Mouse (Mus musculus) urinary bladder, postnatal 36 days (tissue): Measurements from ENCODE around the gene Mybbp1a.

Experiments used
- DNase-seq, 2 experiments: peaks; one replicate each; pipeline ENCODE4 v3.0.0; 2022; ENCODE audit warnings: low spot score in 2 of 2, mixed read lengths in 1 of 2

Gene Mybbp1a

GRCm38 (mm10) chr11:72440965-72441664 lies at the start of gene Mybbp1a:
Mybbp1a (plus strand) TSS chr11:72441355.
- DNase-seq = peak; percentile 98 to 99

- no peak for DNase-seq
Measured at GRCm38 (mm10) chr11:72393243-72393642, 47.9 kb upstream of the Mybbp1a start.

GRCm38 (mm10) chr11:72393669-72394068 lies 47.5 kb upstream of the Mybbp1a start:
- DNase-seq = peak in 1 of 2 experiments; percentile 54

- no peak for DNase-seq
Measured at GRCm38 (mm10) chr11:72394694-72395093, 46.5 kb upstream of the Mybbp1a start.

DNA sequence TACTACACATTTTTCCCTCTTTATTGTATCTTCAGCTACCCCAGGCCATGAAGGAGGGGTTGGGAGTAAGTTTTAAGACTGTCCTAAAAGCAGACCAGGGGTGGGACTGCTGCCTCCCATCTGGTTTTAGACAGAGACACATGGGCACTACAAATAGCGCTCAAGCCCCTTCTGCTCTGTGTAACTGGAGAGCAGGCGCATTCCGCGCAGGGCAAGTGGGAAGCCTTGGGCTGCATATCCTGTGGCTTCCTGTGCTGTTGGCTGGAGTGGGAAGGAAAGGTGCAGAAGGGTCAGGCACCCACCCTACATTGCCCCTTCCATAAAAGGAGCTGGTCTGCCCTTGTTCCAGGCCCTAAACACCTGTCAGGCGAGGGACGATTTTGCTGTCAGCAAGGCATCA lies 45.5 kb upstream of the Mybbp1a start:
- no peak for DNase-seq

DNA sequence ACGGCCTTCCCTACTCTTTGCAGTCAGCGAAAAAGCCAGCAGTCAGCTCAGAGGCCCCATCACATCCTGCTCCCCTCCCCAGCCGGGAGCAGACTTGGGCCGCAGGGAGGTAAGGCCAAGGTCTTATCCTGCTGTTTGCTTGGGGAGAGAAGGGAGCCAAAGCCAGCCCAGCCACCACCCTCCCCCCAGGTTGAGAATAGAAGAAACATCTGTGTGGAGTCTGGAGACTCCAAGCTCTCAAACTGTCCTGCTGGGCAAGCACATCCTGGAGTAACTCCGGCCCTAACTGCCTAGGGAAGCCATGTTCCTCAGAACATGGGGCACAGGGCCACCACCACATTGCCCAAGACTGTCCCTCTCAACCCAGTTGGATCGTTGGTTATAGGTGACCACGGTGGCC lies 44.5 kb upstream of the Mybbp1a start:
- peak in 1 of 2 experiments; percentile 26 for DNase-seq

DNA sequence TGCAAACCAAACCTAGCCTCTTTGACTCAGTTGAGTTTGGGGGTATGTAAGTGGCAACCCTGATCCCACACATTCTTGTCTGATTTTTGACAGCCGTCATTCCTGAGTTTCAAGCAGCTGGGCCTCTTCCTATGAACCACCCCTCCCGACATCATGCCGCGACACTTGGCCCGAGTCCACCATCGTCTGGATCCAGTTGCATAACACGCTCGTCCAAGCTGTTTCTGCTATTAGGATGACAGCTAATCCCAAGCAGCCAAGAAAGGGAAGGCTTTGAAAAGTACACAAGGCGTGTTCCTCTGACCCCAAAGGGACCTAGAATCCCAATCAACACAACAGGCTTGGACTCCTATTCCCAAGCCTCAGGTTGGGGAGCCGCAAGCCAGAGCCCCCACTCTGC lies 44.1 kb upstream of the Mybbp1a start:
- peak in 1 of 2 experiments; percentile 79 for DNase-seq

GRCm38 (mm10) chr11:72397811-72398525 lies 43.2 kb upstream of the Mybbp1a start:
- DNase-seq = no peak

DNA sequence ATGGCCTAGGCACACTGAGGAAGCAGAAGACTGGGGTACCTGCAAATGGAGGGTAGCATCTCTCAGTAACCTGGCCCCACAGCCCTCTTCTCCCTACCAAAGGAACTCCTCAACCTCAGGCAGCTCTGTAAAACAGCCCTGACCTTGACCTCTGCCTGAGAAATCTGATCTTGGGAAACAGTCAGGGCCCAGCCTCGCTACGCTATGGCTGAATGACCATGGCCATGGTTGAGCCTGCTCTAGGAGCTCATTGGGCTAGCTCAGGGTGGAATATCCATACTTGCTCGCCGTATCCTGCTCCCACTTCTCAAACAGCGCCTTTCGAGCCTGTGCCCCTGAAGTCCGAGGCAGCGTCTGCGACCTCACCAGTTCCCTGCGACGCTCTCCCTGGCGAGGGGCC lies 40.1 kb upstream of the Mybbp1a start:
- no peak for DNase-seq

GRCm38 (mm10) chr11:72402017-72402416 lies 39.1 kb upstream of the Mybbp1a start:
- DNase-seq = no peak

- DNase-seq = no peak
Measured at GRCm38 (mm10) chr11:72402969-72403368, 38.2 kb upstream of the Mybbp1a start.

DNA sequence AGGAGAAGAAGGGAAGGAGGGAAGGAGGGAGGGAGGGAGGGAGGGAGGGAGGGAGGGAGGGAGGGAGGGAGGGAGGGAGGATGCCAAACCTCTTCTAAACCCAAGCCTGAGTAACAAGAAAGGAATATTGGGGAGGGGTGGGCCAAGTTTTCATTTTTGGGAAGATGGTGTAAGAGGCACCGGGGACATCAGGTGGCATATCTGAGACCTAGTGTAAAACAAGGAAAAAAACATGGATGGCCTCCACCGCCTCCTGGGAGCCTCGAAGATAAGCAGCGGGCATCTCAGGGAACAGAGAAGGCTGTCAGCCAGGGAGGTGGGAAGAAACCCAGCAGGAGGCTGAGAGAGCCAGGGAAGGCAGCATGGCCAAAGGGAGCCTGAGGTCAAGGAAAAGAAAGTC lies 35.6 kb upstream of the Mybbp1a start:
- no peak for DNase-seq

GRCm38 (mm10) chr11:72406079-72406675 lies 35.0 kb upstream of the Mybbp1a start:
- no peak for DNase-seq

- DNase-seq = no peak
Measured at GRCm38 (mm10) chr11:72407081-72407480, 34.1 kb upstream of the Mybbp1a start.

GRCm38 (mm10) chr11:72407574-72407973 lies 33.6 kb upstream of the Mybbp1a start:
- DNase-seq = no peak

GRCm38 (mm10) chr11:72408451-72409170 lies 32.5 kb upstream of the Mybbp1a start:
- no peak for DNase-seq

GRCm38 (mm10) chr11:72409649-72410385 lies 31.3 kb upstream of the Mybbp1a start:
- no peak for DNase-seq

DNA sequence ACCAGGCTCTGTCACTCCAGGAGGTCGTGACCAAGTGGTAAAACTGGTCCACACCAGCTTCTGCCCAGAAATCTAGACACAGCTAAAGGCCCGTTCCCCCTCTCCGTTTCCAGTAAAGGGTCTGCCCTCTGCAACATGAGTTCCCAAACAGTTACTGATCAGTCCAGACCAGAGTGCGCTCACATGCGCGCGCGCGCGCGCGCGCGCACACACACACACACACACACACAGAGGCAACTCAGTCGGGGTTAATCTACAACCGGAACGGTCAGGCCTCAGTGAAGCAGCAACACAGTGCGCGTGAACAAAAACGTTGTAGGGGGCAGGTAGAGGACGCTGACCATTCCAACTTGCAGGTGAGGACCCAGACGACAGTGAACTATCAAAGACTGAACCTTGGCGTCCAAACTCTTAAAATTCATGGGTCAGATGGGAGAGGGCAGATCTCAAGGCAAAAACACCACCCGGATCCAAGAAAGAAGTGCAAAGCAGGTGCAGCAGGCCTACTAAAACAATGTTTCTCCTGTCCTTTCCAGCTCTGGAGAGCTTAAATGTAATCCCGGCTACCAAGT lies 30.5 kb upstream of the Mybbp1a start:
- DNase-seq = no peak

DNA sequence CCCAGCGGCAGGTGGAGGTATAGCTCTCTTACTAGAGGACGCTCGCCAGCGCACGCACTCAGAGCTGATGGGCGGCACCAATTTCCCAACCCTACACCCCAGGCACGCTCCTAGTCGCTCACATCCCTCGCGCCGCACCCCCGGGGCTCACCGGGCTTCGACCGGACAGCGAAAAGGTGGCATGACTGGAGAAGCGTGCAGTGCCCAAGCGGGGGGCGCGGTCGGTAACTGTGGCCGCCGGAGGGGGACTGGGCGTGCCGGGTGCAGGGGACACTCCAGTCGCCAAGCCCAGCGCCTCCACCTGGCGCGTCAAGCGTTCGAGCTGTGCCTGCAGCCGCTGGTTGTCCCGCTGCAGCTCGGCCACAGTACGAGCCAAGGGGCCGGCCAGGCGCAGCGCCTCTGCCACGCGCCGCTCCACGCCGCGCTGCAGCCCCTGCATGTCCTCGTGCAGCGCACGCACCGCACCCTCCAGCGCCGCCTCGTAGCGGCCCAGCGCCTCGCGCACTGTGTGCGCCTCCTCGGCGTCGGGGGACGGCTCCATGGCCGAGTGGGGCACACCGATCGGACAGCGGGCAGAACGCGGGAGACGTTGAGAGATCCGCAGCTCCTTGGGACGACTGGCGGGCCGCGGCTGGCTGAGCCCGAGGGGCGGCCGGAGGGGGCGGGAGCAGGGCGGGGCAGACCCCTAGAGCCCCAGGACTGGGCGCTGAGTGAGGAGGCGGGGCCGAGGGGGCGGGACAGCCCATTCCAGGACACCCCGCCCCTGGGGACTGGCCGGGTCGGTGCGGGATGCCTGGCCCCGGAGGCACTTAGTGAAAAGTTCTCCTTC lies 29.8 kb upstream of the Mybbp1a start, which contains the start of gene Smtnl2:
Smtnl2 (minus strand) TSS at position 621 of the 829 bp plus-strand sequence.
- peak; percentile 80 to 88 for DNase-seq

- no peak for DNase-seq
Measured at GRCm38 (mm10) chr11:72411945-72412344, 29.2 kb upstream of the Mybbp1a start.
